Mouse (Mus musculus): ENCODE results near the gene Mrpl39.
A peak's percentile ranks its signal among the peaks of the same experiment; 100 is the strongest.

Mrpl39 gene

GRCm38 (mm10) chr16:84744703-84745490 lies 9.4 kb upstream of the Mrpl39 start:
- no peak for DNase-seq (ENCODE audit: low read depth)

DNA sequence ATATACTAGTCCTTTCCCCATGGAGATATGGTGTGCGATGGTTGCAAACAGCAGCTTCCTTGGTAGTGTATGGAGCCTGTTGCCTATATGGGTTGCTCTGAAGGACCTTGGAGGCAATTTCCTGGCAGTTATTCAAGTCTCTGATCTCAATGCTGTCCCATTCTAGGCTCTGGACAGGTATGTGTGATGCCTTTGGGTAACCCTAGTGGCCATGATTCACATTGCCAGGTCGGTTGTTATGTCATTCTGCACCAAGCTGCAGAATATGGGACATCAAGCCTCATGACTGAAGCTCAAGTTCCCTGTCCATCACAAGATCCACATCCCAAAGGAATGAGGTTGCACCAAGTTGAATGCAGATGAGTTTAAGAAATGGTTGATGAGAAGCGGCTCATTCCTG lies 1.8 kb upstream of the Mrpl39 start:
- peak; percentile 32 for DNase-seq (ENCODE audit: low read depth)

- no peak for DNase-seq (ENCODE audit: low read depth)
These were observed 756 bp downstream of the Mrpl39 start for GRCm38 (mm10) chr16:84734806-84735165.

DNA sequence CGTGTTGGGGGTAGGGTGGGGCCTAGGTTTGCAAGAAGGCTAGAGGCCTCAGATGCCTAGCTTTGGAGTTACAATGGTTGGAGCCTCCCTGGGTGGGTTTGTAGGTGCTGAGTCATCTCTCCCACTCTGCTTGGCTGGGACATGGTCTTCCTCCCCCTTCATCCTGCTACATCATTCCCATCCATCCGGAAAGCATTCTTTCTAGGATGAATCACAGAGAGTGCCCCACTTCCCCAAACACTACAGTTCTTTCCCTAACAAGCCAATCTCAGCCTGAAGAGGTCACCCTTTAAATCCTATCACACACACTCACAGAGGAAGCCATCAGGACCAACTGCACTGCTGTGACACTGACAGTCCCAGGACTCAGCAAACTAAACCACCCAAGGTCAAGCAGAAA lies 14.9 kb downstream of the Mrpl39 start:
- DNase-seq (ENCODE audit: low read depth) = no peak

- no peak for DNase-seq (ENCODE audit: low read depth)
These were observed 17.3 kb downstream of the Mrpl39 start for GRCm38 (mm10) chr16:84718250-84718649.

GRCm38 (mm10) chr16:84717618-84718248 lies 17.8 kb downstream of the Mrpl39 start:
- DNase-seq (ENCODE audit: low read depth) = no peak

DNA sequence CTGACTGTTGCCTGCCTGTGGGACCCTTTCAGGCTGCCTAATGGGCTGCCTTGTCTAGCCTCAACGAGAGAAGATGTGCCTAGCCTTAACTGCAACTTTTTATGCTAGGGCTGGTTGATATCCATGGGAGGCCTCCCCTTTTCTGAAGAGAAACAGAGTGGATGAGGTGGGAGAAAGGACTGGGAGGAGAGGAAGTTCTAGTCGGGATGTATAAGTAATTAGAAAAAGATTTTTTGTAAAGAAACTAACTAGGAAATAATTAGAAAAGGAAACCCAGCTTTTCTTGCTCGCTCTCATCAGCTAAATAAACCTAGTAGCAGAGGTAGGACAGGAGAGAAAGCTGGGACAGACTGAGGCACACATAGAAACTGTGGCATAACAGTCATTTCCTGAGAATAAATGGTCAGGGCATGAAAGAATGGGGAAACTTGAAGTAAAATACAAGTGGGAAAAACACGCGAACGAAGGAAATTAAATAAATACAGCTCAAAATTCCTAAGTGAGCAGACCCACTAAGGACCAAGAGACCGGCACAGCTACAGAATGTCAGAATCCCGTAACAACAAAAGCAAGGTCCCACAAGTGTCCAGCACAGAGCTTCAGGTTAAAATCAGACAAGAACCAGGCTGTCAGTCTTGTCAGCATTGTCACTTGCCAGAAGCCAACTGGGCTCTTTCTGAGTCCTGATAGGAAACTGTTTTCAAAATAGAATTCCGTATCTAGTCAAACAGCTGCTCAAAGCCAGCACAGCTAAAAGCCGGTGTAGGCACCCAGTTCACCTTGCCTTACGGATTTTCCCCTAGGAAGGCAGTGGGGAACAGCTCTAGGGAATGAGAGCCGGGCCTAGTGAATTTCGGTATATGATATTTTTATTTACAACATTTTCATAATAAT lies 18.6 kb downstream of the Mrpl39 start:
- no peak for DNase-seq (ENCODE audit: low read depth)

DNA sequence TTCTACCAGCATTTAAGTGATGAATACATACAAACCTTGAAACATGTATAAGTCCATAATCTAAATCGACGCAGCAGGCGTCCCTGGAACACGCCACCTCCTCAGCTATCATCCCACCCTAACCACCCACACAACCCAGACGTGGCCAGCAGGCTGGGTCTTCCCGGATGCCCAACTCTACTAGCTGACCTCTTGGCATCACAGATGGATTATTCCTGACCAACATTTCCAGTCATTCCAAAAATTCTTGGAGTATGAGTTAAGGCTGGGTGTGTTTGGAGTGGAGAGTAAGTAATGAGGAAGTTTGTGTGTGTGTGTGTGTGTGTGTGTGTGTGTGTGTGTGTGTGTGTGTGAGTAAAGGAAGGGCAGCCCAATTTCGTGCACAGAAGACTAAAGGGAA lies 19.3 kb downstream of the Mrpl39 start:
- no peak for DNase-seq (ENCODE audit: low read depth)

- no peak for DNase-seq (ENCODE audit: low read depth)
These were observed 20.6 kb downstream of the Mrpl39 start for GRCm38 (mm10) chr16:84714978-84715377.

DNA sequence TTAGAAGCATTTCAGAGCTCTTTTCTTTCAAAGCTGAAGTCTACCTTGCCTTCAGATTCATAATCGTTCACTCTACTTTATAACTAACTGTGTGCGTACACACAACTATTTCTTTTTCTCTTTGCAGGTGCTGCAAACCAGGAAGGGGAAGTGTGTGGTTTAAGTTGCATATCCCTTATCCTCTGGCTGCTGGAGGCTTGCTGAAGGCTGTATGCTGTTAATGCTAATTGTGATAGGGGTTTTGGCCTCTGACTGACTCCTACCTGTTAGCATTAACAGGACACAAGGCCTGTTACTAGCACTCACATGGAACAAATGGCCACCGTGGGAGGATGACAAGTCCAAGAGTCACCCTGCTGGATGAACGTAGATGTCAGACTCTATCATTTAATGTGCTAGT lies 21.6 kb downstream of the Mrpl39 start:
- peak; percentile 54 for DNase-seq (ENCODE audit: low read depth)

- peak; percentile 59 for DNase-seq (ENCODE audit: low read depth)
These were observed 22.4 kb downstream of the Mrpl39 start for GRCm38 (mm10) chr16:84713156-84713555.

- no peak for DNase-seq (ENCODE audit: low read depth)
These were observed 26.9 kb downstream of the Mrpl39 start for GRCm38 (mm10) chr16:84708649-84709048.

- DNase-seq (ENCODE audit: low read depth) = no peak
These were observed 27.7 kb downstream of the Mrpl39 start for GRCm38 (mm10) chr16:84707802-84708201.

DNA sequence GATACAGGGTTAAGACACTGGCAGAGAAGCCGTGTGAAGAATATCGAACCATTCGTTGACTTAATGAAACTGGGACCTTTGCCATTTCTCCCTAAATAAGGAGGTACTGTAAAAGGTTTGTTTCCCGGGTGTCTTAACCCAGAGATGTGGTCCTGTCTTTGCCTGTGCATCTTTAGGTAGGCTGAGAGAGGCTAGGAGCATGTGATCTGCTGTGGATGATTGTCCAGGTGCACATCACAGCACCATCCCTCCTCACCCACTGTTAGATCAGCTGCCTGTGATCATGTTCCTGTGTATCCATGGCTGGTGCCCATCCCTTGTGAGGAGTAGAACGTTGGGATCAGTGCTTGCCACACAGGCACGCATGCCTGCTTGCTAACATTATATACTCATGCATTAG lies 29.0 kb downstream of the Mrpl39 start:
- DNase-seq (ENCODE audit: low read depth) = no peak

GRCm38 (mm10) chr16:84705507-84705906 lies 30.0 kb downstream of the Mrpl39 start:
- DNase-seq (ENCODE audit: low read depth) = no peak

DNA sequence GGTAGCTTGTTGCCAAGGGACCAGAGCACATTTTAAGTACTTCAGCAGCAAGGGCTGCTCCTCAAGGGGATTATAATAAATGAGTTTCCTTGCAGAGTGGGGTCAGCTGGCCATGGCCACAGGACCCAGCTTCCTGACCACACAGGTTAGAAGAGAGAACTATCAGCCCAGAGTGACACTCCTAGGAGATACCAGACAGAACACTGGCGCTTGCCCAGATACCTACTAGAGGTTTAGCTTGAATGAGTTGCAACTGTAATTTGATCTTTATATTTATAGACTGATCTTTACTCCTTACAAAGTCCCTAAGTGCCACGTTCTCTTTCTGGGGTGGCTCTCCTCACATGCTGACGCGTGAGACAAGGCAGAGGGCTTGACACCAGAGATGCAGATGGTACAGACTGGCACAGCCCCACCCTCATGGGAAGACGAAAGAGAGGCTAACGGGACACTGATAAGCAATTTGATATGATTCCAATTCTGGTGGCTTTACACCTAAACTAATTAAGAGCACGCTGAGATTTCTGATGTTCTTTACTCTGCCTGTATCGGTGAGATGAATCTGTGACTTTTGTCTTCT lies 30.8 kb downstream of the Mrpl39 start:
- DNase-seq (ENCODE audit: low read depth) = peak; percentile 13

GRCm38 (mm10) chr16:84703769-84704660 lies 31.5 kb downstream of the Mrpl39 start:
- peak; percentile 24 for DNase-seq (ENCODE audit: low read depth)

- peak; percentile 73 for DNase-seq (ENCODE audit: low read depth)
These were observed 32.3 kb downstream of the Mrpl39 start for GRCm38 (mm10) chr16:84703129-84703768.

- DNase-seq (ENCODE audit: low read depth) = peak; percentile 55
These were observed 33.1 kb downstream of the Mrpl39 start for GRCm38 (mm10) chr16:84702230-84703128.

GRCm38 (mm10) chr16:84701041-84701440 lies 34.5 kb downstream of the Mrpl39 start:
- DNase-seq (ENCODE audit: low read depth) = no peak
